In genomic region chr16:85148615-85149508, GRCm38 (mm10) we compare ENCODE assay signal across 8 mouse cellular contexts. TPM values are rescaled to one million over a fixed set of nuclear protein-coding genes. Genes with fewer than 3 reads are reported as not detected.
DNase-seq lines count a peak whose midpoint lies in the region; ATAC-seq and TF ChIP-seq lines count a peak whose summit lies in the region.

No protein-coding gene starts in this region.

- H3K4me1 ChIP-seq in hindbrain, embryonic 13.5 days (replicated peaks): peaks cover 41% of the 10 kb centered on the region
- peaks cover 19% of the 10 kb centered on the region for H3K4me1 ChIP-seq in hindbrain, embryonic 12.5 days
- peaks cover 52% of the 10 kb centered on the region for H3K4me1 ChIP-seq in heart, embryonic 11.5 days (ENCODE audit: control insufficient read depth, insufficient read depth, low read length)
- peaks cover 24% of the 10 kb centered on the region; the same call in 1 of the 2 replicates for H3K4me1 ChIP-seq in small intestine, adult 2 months (ENCODE audit: control insufficient read depth, insufficient read depth, insufficient read length, low read length)
- H3K4me1 ChIP-seq in forebrain, embryonic 12.5 days: peaks cover 26% of the 10 kb centered on the region

- peaks cover 5% of the 10 kb centered on the region for H3K36me3 ChIP-seq in hindbrain, embryonic 13.5 days
- no peaks in the 10 kb centered on the region for H3K36me3 ChIP-seq in hindbrain, embryonic 12.5 days
- H3K36me3 ChIP-seq in heart, embryonic 11.5 days (ENCODE audit: control insufficient read depth, insufficient read depth, low read length): no peaks in the 10 kb centered on the region
- H3K36me3 ChIP-seq in small intestine, adult 2 months (ENCODE audit: control insufficient read depth, insufficient read depth, low read length): no peaks in the 10 kb centered on the region
- H3K36me3 ChIP-seq in forebrain, embryonic 12.5 days (replicated peaks): peaks cover 5% of the 10 kb centered on the region; the same call in 1 of the 2 replicates

- H3K27me3 ChIP-seq in hindbrain, embryonic 13.5 days: no peaks in the 10 kb centered on the region
- no peaks in the 10 kb centered on the region for H3K27me3 ChIP-seq in hindbrain, embryonic 12.5 days
- H3K27me3 ChIP-seq in heart, embryonic 11.5 days (ENCODE audit: control insufficient read depth, insufficient read depth, low read length): no peaks in the 10 kb centered on the region
- H3K27me3 ChIP-seq in small intestine, adult 2 months (ENCODE audit: control insufficient read depth, insufficient read depth, low read length): no peaks in the 10 kb centered on the region
- no peaks in the 10 kb centered on the region for H3K27me3 ChIP-seq in forebrain, embryonic 12.5 days

- H3K4me3 ChIP-seq in hindbrain, embryonic 13.5 days: no peak overlapping the region
- H3K4me3 ChIP-seq in hindbrain, embryonic 12.5 days: no peak overlapping the region
- no peak overlapping the region for H3K4me3 ChIP-seq in heart, embryonic 11.5 days (ENCODE audit: low read depth, low read length)
- no peak overlapping the region for H3K4me3 ChIP-seq in small intestine, adult 2 months (ENCODE audit: low read depth, low read length)
- H3K4me3 ChIP-seq in forebrain, embryonic 12.5 days (replicated peaks): no peak overlapping the region

- no peak for TF ChIP-seq CTCF in small intestine, adult 2 months (IDR thresholded peaks at IDR 0.05; ENCODE audit: extremely low read depth, insufficient read length, insufficient replicate concordance, low read depth, low read length)

- 0 out of 2 replicates have a peak overlapping the region, but pooled peaks have one; percentile 48 for H3K27ac ChIP-seq in hindbrain, embryonic 13.5 days
- H3K27ac ChIP-seq in hindbrain, embryonic 12.5 days: no peak overlapping the region
- H3K27ac ChIP-seq in heart, embryonic 11.5 days (ENCODE audit: low read depth, low read length): peak overlapping the region; percentile 67
- H3K27ac ChIP-seq in small intestine, adult 2 months (ENCODE audit: insufficient read depth, low read depth, low read length): peak overlapping the region; percentile 56
- no peak overlapping the region for H3K27ac ChIP-seq in forebrain, embryonic 12.5 days

- ATAC-seq in hindbrain, embryonic 13.5 days (ENCODE audit: low FRiP score): no peak
- no peak for ATAC-seq in hindbrain, embryonic 12.5 days (ENCODE audit: low FRiP score)
- ATAC-seq in heart, embryonic 11.5 days (replicated peaks; ENCODE audit: insufficient number of reproducible peaks, low FRiP score, low TSS enrichment): peak; percentile 73
- no peak for ATAC-seq in forebrain, embryonic 12.5 days (ENCODE audit: low FRiP score)

- H3K9me3 ChIP-seq in hindbrain, embryonic 13.5 days: no peaks in the 10 kb centered on the region
- no peaks in the 10 kb centered on the region for H3K9me3 ChIP-seq in hindbrain, embryonic 12.5 days (replicated peaks)
- no peaks in the 10 kb centered on the region for H3K9me3 ChIP-seq in heart, embryonic 11.5 days (replicated peaks; ENCODE audit: control insufficient read depth, low read length)
- no peaks in the 10 kb centered on the region for H3K9me3 ChIP-seq in forebrain, embryonic 12.5 days

- no peak for TF ChIP-seq POLR2A in small intestine, adult 2 months (IDR thresholded peaks at IDR 0.05; ENCODE audit: low read depth, low read length)

- 84% methylated on average over 9 of the region's 9 CpGs for WGBS in hindbrain, embryonic 13.5 days
- WGBS in hindbrain, embryonic 12.5 days: 81% methylated on average over 9 of the region's 9 CpGs
- 49% methylated on average over 9 of the region's 9 CpGs for WGBS in heart, embryonic 11.5 days (ENCODE audit: insufficient replicate concordance)
- WGBS in small intestine, adult 2 months: 27% methylated on average over 9 of the region's 9 CpGs
- 90% methylated on average over 9 of the region's 9 CpGs for WGBS in forebrain, embryonic 12.5 days

- H3K4me2 ChIP-seq in hindbrain, embryonic 13.5 days: no peak overlapping the region
- no peak overlapping the region for H3K4me2 ChIP-seq in hindbrain, embryonic 12.5 days (replicated peaks)
- H3K4me2 ChIP-seq in heart, embryonic 11.5 days: no peak overlapping the region; the same call in 1 of the 2 replicates
- no peak overlapping the region for H3K4me2 ChIP-seq in forebrain, embryonic 12.5 days

- DNase-seq in adrenal gland, postnatal 10 days: peak; percentile 59
- DNase-seq in kidney, postnatal 4 days: peak; percentile 53 to 68
- DNase-seq in right cerebral cortex, postnatal 36 days (ENCODE audit: low spot score in 2 of 2): no peak

- H3K9ac ChIP-seq in hindbrain, embryonic 13.5 days: no peak overlapping the region
- H3K9ac ChIP-seq in hindbrain, embryonic 12.5 days: no peak overlapping the region
- H3K9ac ChIP-seq in heart, embryonic 11.5 days (ENCODE audit: low read depth, low read length): no peak overlapping the region
- H3K9ac ChIP-seq in forebrain, embryonic 12.5 days: no peak overlapping the region

RNA-seq across cellular contexts. Expression of gene App, which starts 24.7 kb away (rescaled TPM):
- polyA plus RNA-seq in hindbrain, embryonic 13.5 days (2015; fragmentation: Nextera tagmentation; extraction: Ambion mirVana): 338 and 343 TPM in 2 replicates
- polyA plus RNA-seq in hindbrain, embryonic 12.5 days (2016; fragmentation: Nextera tagmentation; extraction: Ambion mirVana): 313 and 317 TPM in 2 replicates
- 100 to 1,000 TPM; 290 to 292 TPM for total RNA-seq in adrenal gland, postnatal 10 days (2021)
- polyA plus RNA-seq in heart, embryonic 11.5 days (2014; fragmentation: Nextera tagmentation; extraction: Ambion mirVana): 143 and 180 TPM in 2 replicates
- 133 and 387 TPM in 2 replicates for polyA plus RNA-seq in small intestine, adult 2 months (2012; rRNA removed)
- 166 and 171 TPM in 2 replicates for polyA plus RNA-seq in forebrain, embryonic 12.5 days (2016; fragmentation: Nextera tagmentation; extraction: Ambion mirVana)

Comparison
In these comparisons a context has a peak if more than half of its experiments do, and no peak if none do; other contexts are left out.
1. H3K27ac ChIP-seq: peak in hindbrain, embryonic 13.5 days (single experiment), heart, embryonic 11.5 days (single experiment) and small intestine, adult 2 months (single experiment); none in hindbrain, embryonic 12.5 days (single experiment) and forebrain, embryonic 12.5 days (single experiment).
2. DNase-seq: peak in adrenal gland, postnatal 10 days (single experiment) and kidney, postnatal 4 days (2 of 2); none in right cerebral cortex, postnatal 36 days (0 of 2).